Mouse (Mus musculus): ENCODE data around the gene Lif.
A peak's percentile ranks its signal among the peaks of the same experiment; 100 is the strongest.

Lif gene

DNA sequence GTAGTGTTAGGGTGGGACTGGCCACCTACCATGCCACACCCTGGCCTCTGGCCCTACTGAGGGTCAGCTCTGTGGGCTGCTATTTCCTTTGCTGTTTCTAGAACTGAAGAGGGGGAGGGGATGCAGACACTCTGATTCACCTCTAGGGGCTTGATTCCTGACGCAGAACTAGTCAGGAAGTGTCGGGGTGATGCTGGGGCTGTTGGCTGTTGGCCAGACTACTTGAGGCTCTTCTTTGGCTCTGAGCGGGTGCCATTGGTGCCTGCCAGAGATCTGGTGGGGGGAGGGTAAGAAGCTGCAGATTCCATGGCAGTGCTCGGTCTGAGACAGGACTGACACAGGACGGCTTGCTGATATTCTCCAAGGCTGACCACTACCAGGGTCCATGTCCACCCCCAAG, 4.6 kb downstream of the Lif start:
- DNase-seq (ENCODE audit: low read depth, low spot score): peak; percentile 81

DNA sequence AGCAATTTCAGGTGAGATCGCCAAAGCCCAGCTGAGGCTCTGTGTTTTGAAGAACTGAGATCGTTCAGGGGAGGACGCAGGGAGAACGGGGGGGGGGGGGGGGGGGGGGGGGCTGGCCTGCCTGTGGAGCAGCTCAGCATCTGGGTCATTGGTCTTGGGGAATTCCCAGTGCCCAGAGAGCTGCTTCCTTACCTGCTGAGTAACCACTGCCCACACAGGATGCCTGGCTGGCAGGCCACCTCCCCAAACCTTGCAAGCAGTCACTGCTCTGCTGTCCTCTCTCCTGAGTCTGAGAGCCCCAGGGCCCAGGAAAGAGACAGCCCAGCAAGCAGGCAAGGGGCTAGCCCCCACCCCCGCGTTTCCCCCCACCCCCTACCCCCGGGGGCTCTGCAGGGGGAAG, 5.5 kb downstream of the Lif start:
- DNase-seq (ENCODE audit: low read depth, low spot score): peak; percentile 56

DNA sequence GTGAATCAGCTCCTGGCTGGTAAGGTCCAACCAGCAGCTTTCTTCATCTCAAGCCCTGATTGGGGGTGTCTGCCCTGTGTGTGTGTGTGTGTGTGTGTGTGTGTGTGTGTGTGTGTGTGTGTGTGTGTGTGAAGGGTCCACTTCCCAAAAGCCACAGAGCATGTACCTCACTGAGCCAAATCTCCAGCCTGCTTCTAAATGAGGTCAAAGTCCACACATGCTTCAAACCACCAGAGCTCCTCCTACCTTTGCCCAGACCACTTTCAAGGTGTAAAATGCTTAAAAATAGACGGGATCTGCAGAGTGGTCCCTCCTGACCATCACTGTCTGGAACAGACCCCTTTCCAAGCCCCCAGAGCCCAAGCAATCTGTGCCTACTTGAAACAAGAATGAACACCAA, 5.9 kb downstream of the Lif start:
- DNase-seq (ENCODE audit: low read depth, low spot score): no peak

DNA sequence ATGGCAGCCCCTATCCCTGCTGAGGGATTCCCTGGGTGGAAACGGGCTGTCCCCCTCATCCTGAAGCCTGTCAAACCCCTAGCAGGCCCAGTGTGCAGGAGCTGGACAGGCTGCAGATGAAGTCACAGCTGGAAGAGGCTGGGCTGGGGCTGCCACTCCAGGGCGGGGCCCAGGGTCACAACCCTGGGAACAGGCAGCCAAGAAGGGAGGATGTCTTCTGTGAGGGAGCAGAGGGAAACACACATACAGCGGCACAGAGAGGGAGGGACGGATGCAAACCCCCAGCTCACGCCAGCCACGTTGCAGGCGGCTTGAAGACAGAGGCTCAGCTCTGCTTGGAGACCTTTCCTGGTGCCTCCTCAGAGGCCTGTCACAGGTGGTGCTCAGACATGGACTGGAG, 6.7 kb downstream of the Lif start:
- peak; percentile 54 for DNase-seq (ENCODE audit: low read depth, low spot score)

DNA sequence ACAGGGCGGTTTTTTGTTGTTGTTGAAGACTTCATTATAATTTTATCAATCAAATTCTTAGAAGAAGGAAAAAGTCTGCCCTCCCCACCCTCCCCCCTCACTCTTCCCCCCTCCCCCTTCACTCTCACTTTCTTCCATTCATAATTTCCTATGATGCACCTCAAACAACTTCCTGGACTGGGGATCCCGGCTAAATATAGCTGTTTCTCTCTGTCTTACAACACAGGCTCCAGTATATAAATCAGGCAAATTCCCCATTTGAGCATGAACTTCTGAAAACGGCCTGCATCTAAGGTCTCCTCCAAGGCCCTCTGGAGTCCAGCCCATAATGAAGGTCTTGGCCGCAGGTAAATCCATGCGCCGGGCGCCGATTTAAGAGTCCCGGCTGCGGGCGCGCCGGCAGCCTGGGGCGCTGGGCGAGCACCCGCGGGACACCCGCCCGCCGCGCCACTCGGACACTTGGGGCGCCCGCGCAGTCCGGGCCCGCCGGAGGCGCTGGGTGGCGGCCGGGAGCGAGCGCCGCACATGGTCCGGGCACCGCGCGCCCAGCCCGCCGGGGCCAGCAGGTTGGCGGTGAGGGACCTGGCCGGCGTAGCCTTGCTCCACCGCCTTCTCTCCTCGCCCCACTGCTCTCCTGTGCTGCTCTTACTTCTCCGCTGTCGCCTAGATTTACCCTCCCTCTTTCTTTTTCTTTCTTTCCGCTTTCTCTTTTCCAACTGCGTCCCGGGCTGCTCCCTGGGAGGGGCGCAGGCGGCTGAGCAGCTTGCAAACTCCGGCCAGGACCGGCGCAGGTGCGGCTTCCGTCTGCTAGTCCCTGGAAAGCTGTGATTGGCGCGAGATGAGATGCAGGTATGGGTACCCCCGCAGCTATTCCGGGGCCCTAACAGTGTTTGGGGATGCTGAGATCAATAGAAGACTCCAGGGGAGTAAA, 9.2 kb downstream of the Lif start:
- DNase-seq (ENCODE audit: low read depth, low spot score): peak; percentile 49

DNA sequence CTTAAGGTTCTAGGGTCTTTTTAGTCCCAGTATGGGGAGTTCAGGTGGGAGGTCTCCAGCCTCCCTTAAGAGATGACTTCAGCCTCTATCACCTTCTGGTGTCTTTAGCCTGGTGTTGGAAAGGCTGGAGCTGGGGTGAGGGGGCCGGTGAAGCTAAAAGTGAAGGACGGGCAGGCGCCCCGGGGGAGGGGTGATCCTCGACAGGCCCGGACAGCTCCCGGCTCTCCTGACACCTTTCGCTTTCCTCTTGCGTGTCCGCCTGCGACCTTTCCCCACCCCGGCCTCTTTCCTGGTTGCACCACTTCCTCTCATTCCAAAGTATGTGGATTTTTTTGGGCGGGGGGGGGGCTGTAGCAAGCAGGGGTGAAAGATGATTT, 9.8 kb downstream of the Lif start:
- no peak for DNase-seq (ENCODE audit: low read depth, low spot score)

DNA sequence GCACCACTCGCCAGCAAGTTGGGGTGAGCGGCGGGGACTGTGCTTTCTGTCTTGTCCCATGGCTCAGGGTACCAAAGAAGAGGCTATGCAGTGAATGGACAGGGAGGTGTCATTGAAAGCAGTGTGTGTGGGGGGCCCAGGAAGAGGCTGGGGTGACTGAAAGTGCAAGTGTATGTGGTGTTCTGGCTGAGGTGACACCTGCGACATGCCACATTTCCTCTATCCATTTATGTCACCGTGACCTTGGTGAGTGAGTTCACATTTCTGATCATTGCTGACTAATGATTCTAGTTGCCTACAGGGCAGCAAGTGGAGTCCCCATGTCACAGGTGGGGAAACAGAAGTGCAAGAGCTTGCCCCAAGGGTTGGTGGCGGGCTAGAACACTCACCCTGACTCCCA, 11.1 kb downstream of the Lif start:
- no peak for DNase-seq (ENCODE audit: low read depth, low spot score)

DNA sequence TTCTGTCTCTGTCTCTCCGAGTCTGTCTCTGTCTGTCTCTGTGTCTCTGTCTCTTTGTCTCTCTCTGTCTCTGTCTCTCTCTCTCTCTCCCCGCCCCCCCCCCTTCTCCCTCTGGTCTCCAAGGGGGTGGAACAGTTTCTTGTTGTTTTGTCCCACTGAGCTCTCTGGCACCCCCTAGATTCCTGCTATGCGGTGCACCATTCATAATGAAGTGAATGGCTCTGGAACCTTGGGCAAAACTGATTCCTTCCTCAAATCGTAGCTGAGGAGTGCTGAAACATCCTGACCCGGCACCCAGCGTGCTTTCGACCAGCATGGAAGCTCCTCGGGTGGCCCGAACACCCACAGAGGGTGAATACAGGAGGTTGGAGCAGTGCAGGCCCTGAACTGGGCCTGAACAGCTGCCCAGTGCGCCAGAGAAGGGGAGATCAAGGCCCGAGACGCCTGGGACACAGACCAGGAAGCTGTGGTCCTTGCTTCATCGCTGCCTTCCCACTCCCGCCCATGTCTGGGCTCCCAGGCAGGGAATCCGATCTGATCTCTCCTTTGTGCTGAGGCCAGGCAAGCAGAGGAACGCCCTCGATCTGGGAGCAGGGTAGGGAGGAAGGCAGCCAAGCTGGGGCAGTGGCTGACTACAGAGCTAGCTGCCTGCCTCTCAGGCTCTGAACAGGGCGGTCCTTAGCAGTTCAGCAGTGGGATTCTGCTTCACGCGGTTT, 13.5 kb downstream of the Lif start:
- no peak for DNase-seq (ENCODE audit: low read depth, low spot score)

DNA sequence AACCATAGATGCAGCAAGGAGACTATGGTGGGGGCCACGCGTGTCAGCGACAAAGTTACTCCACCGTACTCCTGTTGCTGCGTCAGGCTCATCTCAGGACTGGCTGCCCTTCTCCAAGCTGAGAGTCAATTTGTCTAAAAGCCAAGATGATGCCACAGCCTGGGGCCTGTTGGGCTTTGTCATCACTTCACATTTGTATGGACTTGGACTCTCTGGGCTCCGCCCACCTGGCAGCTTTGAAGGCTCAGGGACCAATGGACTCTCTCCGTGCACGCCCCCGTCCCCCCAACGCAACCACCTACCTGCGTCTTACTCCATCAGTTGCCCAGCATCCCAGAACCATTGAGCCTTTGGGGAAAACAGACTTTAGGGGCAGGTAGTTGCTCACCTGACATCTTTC, 14.2 kb downstream of the Lif start:
- DNase-seq (ENCODE audit: low read depth, low spot score): peak; percentile 29

DNA sequence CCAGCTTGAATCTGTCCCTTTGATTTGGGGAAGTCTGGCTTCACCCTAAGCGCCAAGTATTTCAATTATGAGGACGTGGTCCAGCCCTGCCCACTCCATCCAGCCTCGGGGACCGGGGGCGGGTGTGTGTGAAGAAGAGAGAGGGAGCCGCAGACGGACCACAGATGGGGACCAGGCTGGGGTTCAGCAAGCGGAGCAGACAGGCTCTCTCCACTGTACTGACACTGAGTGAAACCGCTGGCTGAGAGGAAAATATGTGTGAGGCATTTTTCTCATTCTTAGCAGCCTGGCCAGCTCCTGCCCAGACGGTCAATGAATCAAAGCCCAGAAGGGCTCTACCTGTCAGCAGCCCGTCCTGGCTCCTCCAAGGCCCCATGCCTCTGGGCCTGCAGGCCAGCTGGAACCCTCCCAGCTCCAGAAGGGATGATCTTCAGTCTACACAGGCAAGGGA, 19.1 kb downstream of the Lif start:
- DNase-seq (ENCODE audit: low read depth, low spot score): peak; percentile 83

DNA sequence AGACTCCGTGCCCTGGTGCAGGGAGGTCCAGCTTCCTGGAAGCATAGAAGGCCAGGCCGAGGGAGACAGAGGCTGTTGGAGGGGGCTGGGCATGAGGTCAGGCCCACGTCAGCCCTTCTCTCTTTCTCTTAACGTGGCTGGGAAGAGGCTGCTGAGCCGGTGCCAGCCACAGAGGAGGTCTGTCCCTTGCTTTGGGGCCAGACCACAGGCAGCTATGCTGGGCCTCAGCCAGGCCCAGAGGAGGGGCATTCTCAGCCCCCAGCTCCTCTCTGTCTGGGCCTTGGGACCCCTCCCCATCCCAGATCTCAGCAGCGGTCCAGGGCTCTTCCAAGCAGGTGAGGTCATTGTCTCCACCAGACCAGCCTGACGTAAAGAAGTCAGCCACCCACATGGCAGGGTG, 22.6 kb downstream of the Lif start:
- no peak for DNase-seq (ENCODE audit: low read depth, low spot score)

DNA sequence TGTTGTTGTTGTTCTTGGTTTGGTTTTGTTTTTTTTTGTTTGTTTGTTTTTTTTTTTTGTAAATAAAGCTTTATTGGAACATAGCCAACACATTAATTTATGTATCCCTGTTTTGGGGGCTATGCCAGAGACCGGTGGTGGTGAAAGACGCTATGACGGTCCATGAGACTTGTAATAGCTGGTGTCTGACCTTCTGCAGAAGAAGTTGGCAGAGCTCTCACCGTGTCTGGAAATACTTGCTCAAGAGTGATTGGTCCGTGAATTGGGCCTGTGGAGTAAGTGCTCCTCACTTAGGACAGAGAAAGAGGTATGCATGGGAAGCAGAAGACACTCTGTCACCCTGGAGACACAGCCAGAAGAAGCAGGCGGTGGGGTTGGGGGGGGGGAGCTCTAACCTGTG, 24.5 kb downstream of the Lif start:
- DNase-seq (ENCODE audit: low read depth, low spot score): no peak

DNA sequence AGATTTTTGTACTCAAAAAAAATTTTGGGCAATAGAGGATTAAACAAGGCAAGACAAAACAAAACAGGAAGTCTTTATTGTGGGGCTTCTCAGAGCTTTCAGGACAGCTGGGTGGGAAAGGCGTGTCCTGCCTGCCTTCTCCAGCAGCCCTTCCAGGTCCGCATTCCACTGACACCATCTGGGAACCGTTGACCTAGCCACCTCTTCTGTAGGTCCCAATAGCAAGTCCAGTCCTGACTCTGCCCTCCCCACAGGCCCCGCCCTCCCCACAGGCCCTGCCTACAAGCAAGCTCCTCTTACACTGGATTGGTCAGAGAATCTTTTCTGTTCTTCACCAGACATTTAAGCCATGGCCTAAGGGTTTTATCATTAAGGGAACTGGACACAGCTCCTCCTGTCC, 26.3 kb downstream of the Lif start:
- DNase-seq (ENCODE audit: low read depth, low spot score): peak; percentile 88

DNA sequence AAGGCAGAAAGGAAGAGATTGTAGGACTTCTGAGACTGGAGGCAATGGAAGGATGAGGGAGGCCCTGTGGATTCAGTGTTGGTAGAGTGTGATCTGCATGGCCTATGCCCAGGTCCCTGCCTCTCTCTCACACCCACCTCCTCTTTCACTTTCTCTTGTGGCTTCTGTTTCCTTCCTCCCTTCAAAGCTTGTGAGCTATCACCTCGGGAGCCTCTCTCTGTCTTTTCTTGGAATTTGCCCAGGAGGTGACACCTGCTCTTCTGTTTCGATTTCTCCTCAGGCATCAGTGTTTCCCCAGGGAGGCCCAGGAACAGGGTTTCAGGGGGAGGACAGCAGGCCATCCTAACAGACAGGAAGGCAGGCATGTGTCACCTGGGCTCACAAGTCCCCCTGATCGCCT, 31.9 kb downstream of the Lif start:
- DNase-seq (ENCODE audit: low read depth, low spot score): no peak

DNA sequence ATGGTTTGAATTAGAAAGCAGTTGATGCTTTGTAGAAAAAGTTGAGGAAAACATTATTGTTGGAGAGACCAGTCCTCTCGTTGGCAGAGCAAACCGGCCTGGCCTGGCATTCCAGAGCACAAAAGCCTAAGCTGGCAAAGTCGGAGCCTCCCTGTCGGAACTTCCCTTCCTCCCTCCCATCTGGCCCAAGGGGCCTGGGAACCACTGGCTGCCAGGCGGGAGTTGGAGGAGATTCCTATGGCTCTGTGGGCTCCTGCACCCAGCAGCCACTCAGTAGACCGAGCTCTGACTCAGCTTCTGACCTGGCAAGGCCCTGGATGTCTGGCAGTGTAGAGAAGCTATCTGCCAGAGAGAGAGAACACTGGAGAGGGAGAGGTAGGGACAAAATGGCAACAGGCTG, 34.3 kb downstream of the Lif start:
- peak; percentile 89 for DNase-seq (ENCODE audit: low read depth, low spot score)

DNA sequence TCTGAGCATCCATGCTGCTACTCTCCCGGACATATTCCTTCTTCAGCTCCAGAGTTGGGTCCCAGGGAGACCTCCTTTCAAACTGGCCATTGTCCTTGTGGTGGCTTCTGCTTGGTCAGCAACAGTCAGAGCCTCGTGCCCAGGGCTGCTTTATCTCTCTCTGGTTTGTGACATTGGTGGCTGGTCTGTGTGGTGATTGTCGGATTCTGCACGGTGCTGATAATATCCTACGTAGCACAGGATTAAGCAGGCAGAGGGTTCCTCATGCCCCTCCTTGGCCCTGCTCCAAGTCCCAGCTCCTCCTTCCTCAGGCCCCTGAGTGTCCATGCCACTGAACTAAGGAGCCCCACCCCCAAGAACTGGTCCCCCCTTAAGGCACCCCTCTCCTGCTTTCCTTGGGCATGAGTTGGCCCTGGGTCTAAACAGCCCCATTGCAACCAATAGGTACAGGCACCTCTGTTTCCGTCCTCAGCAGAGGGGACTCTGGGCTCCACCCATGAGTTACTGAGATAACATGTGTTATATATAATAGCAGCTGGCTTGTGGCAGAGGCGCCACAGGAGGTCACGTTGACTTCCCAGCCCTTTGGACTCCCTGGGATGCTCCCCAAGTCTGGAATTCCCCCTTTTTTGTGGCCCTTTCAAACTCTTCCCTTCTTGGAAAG, 35.0 kb downstream of the Lif start:
- no peak for DNase-seq (ENCODE audit: low read depth, low spot score)

DNA sequence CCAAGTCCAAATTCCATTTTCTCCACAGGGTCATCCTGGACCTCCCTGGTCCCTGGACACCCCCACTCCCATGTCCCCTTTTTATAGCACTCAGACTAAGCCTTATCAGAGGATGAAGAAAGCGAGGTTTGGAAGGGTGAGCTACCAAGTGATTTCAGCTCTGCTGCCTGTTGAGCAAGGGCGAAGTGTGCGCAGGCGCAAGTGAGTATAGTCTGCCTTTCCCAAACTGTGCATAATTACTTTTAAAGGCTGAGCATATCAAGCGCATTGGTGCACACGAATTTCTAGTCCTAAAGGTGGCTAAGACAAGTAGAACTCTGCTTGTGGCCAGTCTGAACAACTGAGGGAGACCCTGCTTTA, 35.5 kb downstream of the Lif start:
- DNase-seq (ENCODE audit: low read depth, low spot score): no peak

DNA sequence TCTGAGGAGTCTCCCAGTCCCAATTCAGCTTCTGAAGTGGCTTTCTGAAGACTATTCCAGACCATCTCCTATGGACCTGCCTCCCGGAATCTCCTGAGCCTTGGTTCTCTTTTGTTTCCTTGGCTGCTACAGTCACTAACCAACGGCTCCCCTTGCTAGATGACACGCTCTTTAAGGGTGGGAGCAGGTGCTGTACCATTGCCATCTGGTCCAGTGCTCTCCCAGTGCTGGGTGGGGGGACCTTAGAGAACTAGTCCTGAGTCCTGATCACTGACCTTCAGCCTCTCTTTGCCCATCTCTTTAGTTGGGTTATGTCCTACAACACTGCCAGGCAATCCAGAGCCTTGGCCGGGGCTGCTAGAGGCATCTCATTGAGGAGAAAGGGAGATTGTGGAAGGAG, 36.1 kb downstream of the Lif start:
- DNase-seq (ENCODE audit: low read depth, low spot score): no peak

DNA sequence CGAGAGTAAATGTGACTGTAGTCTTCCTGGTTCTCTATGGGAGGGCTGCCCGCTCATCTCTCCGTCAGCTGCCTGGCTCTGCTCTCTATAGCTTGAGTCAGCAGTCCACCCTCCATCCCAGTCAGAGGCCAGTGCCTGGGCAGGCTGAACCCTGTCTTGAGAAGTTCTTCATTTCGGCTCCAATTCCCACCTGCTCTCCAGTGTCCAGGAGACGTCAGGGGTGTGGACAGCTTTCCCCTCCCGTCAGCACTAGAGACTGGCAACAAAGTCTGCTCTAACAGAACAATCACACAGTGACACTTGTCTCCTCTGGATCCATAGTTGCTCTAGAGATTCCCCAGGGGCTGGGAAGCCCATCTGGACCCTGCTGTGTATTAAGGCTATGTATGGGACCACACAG, 36.7 kb downstream of the Lif start:
- peak; percentile 42 for DNase-seq (ENCODE audit: low read depth, low spot score)

DNA sequence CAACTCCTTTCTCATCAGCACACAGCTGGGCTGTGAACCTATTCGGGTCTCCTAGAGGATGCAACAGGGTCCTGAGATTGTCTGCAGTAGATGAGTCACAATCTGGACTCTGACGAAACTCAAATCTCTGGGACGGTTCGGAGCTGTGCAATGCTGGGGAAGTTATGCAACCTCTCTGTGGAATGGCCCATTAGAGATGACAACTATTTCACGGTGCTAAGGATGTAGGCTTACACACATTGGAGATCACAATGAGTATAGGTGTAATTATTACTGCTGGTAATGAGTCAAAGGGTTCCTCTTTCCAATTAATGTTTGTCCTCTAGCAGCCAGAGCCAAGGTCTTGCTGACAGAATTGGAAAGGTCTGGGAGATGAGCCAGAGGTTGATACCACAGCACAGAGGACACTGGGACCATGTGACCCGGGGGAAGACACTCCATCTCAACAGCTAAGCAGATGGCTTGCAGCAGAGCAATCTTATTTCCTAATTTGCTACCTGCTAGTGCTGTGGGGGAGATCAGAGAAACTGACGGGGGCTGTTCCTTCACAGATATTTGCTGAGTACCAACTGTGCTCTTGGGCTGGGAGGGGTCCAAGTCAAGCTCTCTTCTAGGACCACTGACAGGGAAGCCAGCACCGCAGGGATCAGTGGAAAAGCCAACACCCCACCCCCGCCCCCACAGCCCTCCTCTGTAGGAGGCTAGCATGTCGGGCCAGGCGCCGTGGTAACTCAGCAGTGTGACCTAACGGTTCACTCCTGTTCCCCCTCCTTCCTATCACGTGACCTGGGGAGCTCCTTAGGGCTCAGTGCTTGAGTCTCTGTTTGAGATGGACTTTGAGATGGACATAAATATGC, 37.4 kb downstream of the Lif start:
- DNase-seq (ENCODE audit: low read depth, low spot score): peak; percentile 76

DNA sequence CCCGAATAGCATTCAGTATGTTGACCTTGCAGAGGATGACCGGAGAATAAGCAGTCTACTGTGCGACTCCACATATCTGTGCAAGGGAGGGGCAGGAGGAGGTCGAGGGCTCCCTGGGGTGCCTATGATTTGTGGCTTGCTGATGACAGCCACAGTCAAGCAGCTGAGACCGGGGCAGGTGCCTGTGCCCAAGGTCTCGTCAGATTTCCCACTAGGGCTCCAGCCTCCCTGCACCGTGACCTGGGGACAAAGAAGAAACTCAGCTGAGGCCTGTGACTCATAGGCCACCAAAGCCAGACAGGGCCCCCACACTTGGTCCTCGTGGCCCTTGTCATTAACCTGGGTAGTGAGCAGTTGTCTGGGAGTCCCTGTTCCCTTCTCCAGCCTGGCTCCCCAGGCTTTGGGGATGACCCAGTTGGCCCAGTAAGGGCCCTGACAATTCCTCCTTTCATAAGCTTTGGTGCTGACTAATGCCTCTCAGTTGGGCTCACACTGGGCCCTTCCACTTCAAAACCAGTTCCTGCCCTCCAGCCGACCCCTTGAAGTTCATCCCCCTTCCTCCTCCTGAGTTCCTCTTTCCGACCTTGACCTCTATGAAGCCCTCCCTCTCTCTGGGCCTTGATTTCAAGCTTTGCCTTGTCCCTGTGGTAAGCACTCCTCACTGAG, 39.4 kb downstream of the Lif start:
- DNase-seq (ENCODE audit: low read depth, low spot score): peak; percentile 54
